Mouse (Mus musculus) myocyte (in vitro differentiated cells): ENCODE data around the gene Dlg2. TPM values are rescaled to one million over a fixed set of nuclear protein-coding genes. Genes with fewer than 3 reads are reported as not detected.

Experiments
- H3K27me3 ChIP-seq: one replicate; pipeline ENCODE4 v1.6.1; 2011; ENCODE audit not compliant: control insufficient read depth, insufficient read depth, insufficient read length
- H3K36me3 ChIP-seq: one replicate; pipeline ENCODE4 v1.6.1; 2011; ENCODE audit not compliant: control insufficient read depth, insufficient read depth
- H3K4me2 ChIP-seq: one replicate; pipeline ENCODE4 v1.6.1; 2011; ENCODE audit warnings: low read depth, control low read depth
- H3K4me3 ChIP-seq: one replicate; pipeline ENCODE4 v1.5.1; 2011; ENCODE audit warnings: mild to moderate bottlenecking, control low read depth, moderate library complexity
- H3K79me2 ChIP-seq: one replicate; pipeline ENCODE4 v1.6.1; 2011; ENCODE audit not compliant: control insufficient read depth, insufficient read depth
- H3ac ChIP-seq: one replicate; pipeline ENCODE4 v1.6.1; 2011; ENCODE audit not compliant: control insufficient read depth, insufficient read length
- CEBPB ChIP-seq: IDR thresholded peaks from 2 replicates; pipeline ENCODE4 v1.6.1; 2011; ENCODE audit warnings: mild to moderate bottlenecking, moderate library complexity; ENCODE audit not compliant: poor library complexity, insufficient read depth, severe bottlenecking
- E2F4 ChIP-seq: IDR thresholded peaks from one replicate; pipeline ENCODE4 v1.6.1; 2011; ENCODE audit warnings: mild to moderate bottlenecking, control low read depth, moderate library complexity; ENCODE audit not compliant: insufficient read depth
- MAX ChIP-seq: IDR thresholded peaks from one replicate; pipeline ENCODE4 v1.6.1; 2011; ENCODE audit warnings: low read depth, mild to moderate bottlenecking, control low read depth
- MYOD1 ChIP-seq, 3 experiments: IDR thresholded peaks; one replicate each; pipeline ENCODE4 v1.6.1; 2011; ENCODE audit warnings: control low read depth in 2 of 3, low read depth in 2 of 3, mild to moderate bottlenecking in 2 of 3, moderate library complexity in 1 of 3; ENCODE audit not compliant: insufficient read length in 2 of 3, control insufficient read depth in 1 of 3
- MYOG ChIP-seq, 3 experiments: IDR thresholded peaks; one replicate each; pipeline ENCODE4 v1.6.1; 2011; ENCODE audit warnings: control low read depth in 2 of 3, low read depth in 2 of 3, mild to moderate bottlenecking in 2 of 3; ENCODE audit not compliant: insufficient read length in 2 of 3, control insufficient read depth in 1 of 3, insufficient read depth in 1 of 3
- POLR2A ChIP-seq: IDR thresholded peaks from one replicate; pipeline ENCODE4 v1.6.1; 2011; ENCODE audit warnings: low read depth, mild to moderate bottlenecking, control low read depth, moderate library complexity; ENCODE audit not compliant: insufficient read length
- POLR2AphosphoS2 ChIP-seq: IDR thresholded peaks from one replicate; pipeline ENCODE4 v1.6.1; 2011; ENCODE audit warnings: low read depth, control low read depth; ENCODE audit not compliant: insufficient read length
- REST ChIP-seq: IDR thresholded peaks from one replicate; pipeline ENCODE4 v1.6.1; 2011; ENCODE audit warnings: mild to moderate bottlenecking, control low read depth, moderate library complexity; ENCODE audit not compliant: insufficient read depth, insufficient read length
- SRF ChIP-seq: IDR thresholded peaks from one replicate; pipeline ENCODE4 v1.6.1; 2011; ENCODE audit warnings: low read depth; ENCODE audit not compliant: control insufficient read depth, insufficient read length
- TCF12 ChIP-seq: IDR thresholded peaks from one replicate; pipeline ENCODE4 v1.6.1; 2011; ENCODE audit warnings: mild to moderate bottlenecking, control low read depth; ENCODE audit not compliant: poor library complexity, insufficient read depth, severe bottlenecking
- TCF3 ChIP-seq: IDR thresholded peaks from one replicate; pipeline ENCODE4 v1.6.1; 2011; ENCODE audit warnings: low read depth, control low read depth; ENCODE audit not compliant: insufficient read length
- USF1 ChIP-seq: IDR thresholded peaks from one replicate; pipeline ENCODE4 v1.6.1; 2011; ENCODE audit warnings: low read depth, mild to moderate bottlenecking, control low read depth, moderate library complexity
- polyA plus RNA-seq: library from polyadenylated mRNA; unstranded; fragments of >200 nt; fragmentation: generic; extraction: Trizol; gene quantifications from one replicate; pipeline ENCODE4 v1.2.1, GENCODE M21; 2012; ENCODE audit warnings: missing spikeins

Gene Dlg2
- polyA plus RNA-seq, 1 experiment = 0.65 TPM

DNA sequence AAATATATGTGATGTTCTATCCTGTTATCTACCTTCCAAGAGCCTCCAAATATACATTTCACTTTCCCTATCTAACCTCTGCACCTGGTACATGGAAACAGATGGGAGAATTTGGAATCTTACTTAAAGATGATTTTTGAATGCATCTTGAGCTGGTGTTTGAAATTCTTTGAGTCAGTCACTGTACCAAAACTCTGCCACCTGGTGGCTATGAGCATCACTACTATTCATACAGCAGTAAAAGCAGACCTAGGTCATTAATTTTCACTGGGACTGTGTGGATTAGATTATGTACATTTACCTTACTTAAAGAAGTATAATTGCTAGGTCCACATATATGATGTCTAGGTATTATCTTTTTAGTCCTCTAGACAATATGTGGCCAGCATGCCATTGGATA is 1124.8 kb downstream of the Dlg2 start:
- H3K36me3 ChIP-seq = no peaks in the 10 kb centered on the region
- H3K27me3 ChIP-seq = no peaks in the 10 kb centered on the region
- H3K79me2 ChIP-seq = no peaks in the 10 kb centered on the region
- TF ChIP-seq TCF12 = no peak
- TF ChIP-seq POLR2AphosphoS2 = no peak
- TF ChIP-seq MAX = no peak
- no peak for TF ChIP-seq MYOD1 (IDR thresholded peaks at IDR 0.05; ENCODE audit: control insufficient read depth in 1 of 3, insufficient read length in 2 of 3, low read depth in 2 of 3)
- TF ChIP-seq SRF = no peak
- no peak for TF ChIP-seq REST
- TF ChIP-seq MYOG (IDR thresholded peaks at IDR 0.05; ENCODE audit: control insufficient read depth in 1 of 3, insufficient read depth in 1 of 3, insufficient read length in 2 of 3, low read depth in 2 of 3) = no peak
- no peak for TF ChIP-seq CEBPB
- TF ChIP-seq USF1 = no peak
- no peak for TF ChIP-seq POLR2A
- TF ChIP-seq TCF3 = no peak
- TF ChIP-seq E2F4 = no peak
- no peak overlapping the region for H3K4me3 ChIP-seq
- H3ac ChIP-seq = no peak overlapping the region
- H3K4me2 ChIP-seq = no peak overlapping the region

GRCm38 (mm10) chr7:91603561-91603960 is 1127.1 kb downstream of the Dlg2 start:
- no peak overlapping the region for H3K4me3 ChIP-seq
- no peak overlapping the region for H3K4me2 ChIP-seq
- no peak for TF ChIP-seq E2F4
- TF ChIP-seq POLR2A = no peak
- no peak for TF ChIP-seq MAX
- no peak for TF ChIP-seq MYOD1 (IDR thresholded peaks at IDR 0.05; ENCODE audit: control insufficient read depth in 1 of 3, insufficient read length in 2 of 3, low read depth in 2 of 3)
- TF ChIP-seq REST = no peak
- TF ChIP-seq TCF12 = no peak
- no peak for TF ChIP-seq MYOG (IDR thresholded peaks at IDR 0.05; ENCODE audit: control insufficient read depth in 1 of 3, insufficient read depth in 1 of 3, insufficient read length in 2 of 3, low read depth in 2 of 3)
- TF ChIP-seq SRF = no peak
- TF ChIP-seq POLR2AphosphoS2 = no peak
- TF ChIP-seq TCF3 = no peak
- no peak for TF ChIP-seq CEBPB
- TF ChIP-seq USF1 = no peak
- no peaks in the 10 kb centered on the region for H3K79me2 ChIP-seq
- no peaks in the 10 kb centered on the region for H3K36me3 ChIP-seq
- no peak overlapping the region for H3ac ChIP-seq
- no peaks in the 10 kb centered on the region for H3K27me3 ChIP-seq

DNA sequence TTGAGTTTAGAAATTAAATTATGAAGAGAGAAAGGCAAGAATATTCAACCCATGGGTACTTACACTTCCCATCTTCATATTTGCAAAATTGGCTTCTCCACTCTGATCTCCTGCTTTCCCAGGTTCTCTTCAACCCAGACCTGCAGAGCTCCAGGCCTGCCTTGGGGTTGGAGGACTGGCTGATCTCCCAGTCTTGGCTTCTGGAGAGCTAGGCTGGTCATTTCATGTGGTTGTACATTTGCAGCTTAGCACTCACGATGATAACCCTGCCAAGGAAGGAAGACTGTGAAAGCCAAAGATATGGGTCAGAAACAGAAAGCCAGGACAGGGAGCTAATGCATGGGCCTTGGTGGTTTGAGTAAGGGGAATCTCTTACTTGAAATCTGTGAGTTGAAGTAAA is 1176.6 kb downstream of the Dlg2 start:
- Histone ChIP-seq H3K36me3 (no peaks in the 10 kb centered on the region), H3K4me3 (no peak overlapping the region), H3K79me2 (no peaks in the 10 kb centered on the region), H3K4me2 (no peak overlapping the region), H3K27me3 (no peaks in the 10 kb centered on the region), H3ac (no peak overlapping the region)
- TF ChIP-seq USF1 (no peak), MYOD1 (IDR thresholded peaks at IDR 0.05; ENCODE audit: control insufficient read depth in 1 of 3, insufficient read length in 2 of 3, low read depth in 2 of 3) (no peak), REST (no peak), E2F4 (no peak), POLR2AphosphoS2 (no peak), TCF12 (no peak), POLR2A (no peak), MYOG (IDR thresholded peaks at IDR 0.05; ENCODE audit: control insufficient read depth in 1 of 3, insufficient read depth in 1 of 3, insufficient read length in 2 of 3, low read depth in 2 of 3) (no peak), CEBPB (no peak), MAX (no peak), TCF3 (no peak), SRF (no peak)

DNA sequence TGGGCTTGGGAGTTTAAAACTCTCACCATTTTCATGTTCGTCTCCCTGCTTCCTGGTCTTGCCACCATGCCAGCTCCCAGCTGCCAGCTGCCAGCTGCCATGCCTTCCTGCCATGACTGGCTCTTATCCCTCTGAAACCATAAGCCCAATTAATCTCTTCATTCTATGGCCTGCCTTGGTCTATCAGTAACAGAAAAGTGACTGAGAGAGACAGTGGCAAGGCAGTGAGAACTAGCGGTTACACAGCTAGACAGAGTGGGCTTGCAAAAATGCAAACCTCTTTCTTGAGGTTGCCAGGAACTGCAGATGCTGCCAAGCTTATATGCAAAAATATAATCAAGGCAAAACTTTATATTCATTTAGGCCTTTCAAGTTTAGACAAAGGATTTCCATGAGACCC is 1183.0 kb downstream of the Dlg2 start:
- TF ChIP-seq TCF12 = no peak
- TF ChIP-seq MAX = no peak
- no peak for TF ChIP-seq POLR2A
- no peak for TF ChIP-seq USF1
- no peak for TF ChIP-seq E2F4
- no peak for TF ChIP-seq MYOG (IDR thresholded peaks at IDR 0.05; ENCODE audit: control insufficient read depth in 1 of 3, insufficient read depth in 1 of 3, insufficient read length in 2 of 3, low read depth in 2 of 3)
- no peak for TF ChIP-seq REST
- no peak for TF ChIP-seq TCF3
- Histone ChIP-seq H3K27me3 (no peaks in the 10 kb centered on the region), H3K36me3 (no peaks in the 10 kb centered on the region), H3ac (no peak overlapping the region), H3K4me2 (no peak overlapping the region), H3K4me3 (no peak overlapping the region), H3K79me2 (no peaks in the 10 kb centered on the region)
